In genomic region chr8:73353108-73353793, GRCm38 (mm10) we compare ENCODE assay signal across 8 mouse cellular contexts. TPM values are rescaled to one million over a fixed set of nuclear protein-coding genes. Genes with fewer than 3 reads are reported as not detected.
DNase-seq lines count a peak whose midpoint lies in the region; ATAC-seq and TF ChIP-seq lines count a peak whose summit lies in the region.

TSS of gene Large1 (minus strand) at chr8:73353540.

- under 1% methylated on average over 53 of the region's 84 CpGs for WGBS in hindbrain, postnatal 0 days

- H3K27ac ChIP-seq in hindbrain, postnatal 0 days = peak within 1 kb of the TSS; percentile 96

- ATAC-seq in hindbrain, postnatal 0 days = peak; percentile 100

- no peaks in the 10 kb centered on the region for H3K36me3 ChIP-seq in hindbrain, postnatal 0 days (ENCODE audit: insufficient read depth, low read length)

- H3K9ac ChIP-seq in hindbrain, postnatal 0 days (replicated peaks; ENCODE audit: low read length) = peak within 1 kb of the TSS; percentile 88

- peak within 1 kb of the TSS; percentile 90 for H3K4me3 ChIP-seq in hindbrain, postnatal 0 days (ENCODE audit: low read length)

- no peaks in the 10 kb centered on the region for H3K9me3 ChIP-seq in hindbrain, postnatal 0 days (ENCODE audit: low read length)

- H3K4me2 ChIP-seq in hindbrain, postnatal 0 days (ENCODE audit: low read depth, low read length) = peak within 1 kb of the TSS; percentile 84

- peak; percentile 99 for DNase-seq in adipocyte (ENCODE audit: low spot score)
- peak; percentile 99 for DNase-seq in embryo, embryonic 10 days (ENCODE audit: low spot score)
- peak; percentile 96 to 97 for DNase-seq in gastrocnemius, adult 8-10 months (ENCODE audit: low spot score in 2 of 2)
- peak; percentile 99 for DNase-seq in hindbrain, postnatal 0 days (ENCODE audit: low spot score)
- peak; percentile 99 to 100 for DNase-seq in left cerebral cortex, adult 18-20 months (ENCODE audit: low spot score in 2 of 2)
- peak; percentile 98 to 99 for DNase-seq in lung, postnatal 4 days
- DNase-seq in retina, postnatal 1 day = peak; percentile 99
- DNase-seq in thymus, postnatal 4 days = peak; percentile 93

- no peaks in the 10 kb centered on the region for H3K27me3 ChIP-seq in hindbrain, postnatal 0 days (ENCODE audit: insufficient read depth, low read length)

- peak; percentile 21; the same call in 1 of the 2 replicates for TF ChIP-seq CTCF in hindbrain, postnatal 0 days (IDR thresholded peaks at IDR 0.05; ENCODE audit: low read depth)

- H3K4me1 ChIP-seq in hindbrain, postnatal 0 days (ENCODE audit: insufficient read depth, low read length) = peaks cover 4% of the 10 kb centered on the region

RNA-seq across cellular contexts. Expression of gene Large1, which starts in this region (rescaled TPM):
- 10 to 100 TPM; 22.5 to 33.6 (median 27.7) TPM for total RNA-seq in gastrocnemius, adult 8-10 months (2022)
- 97.9 and 100 TPM in 2 replicates for total RNA-seq in hindbrain, postnatal 0 days (2014; rRNA removed)
- polyA plus RNA-seq in hindbrain, postnatal 0 days (2015; fragmentation: Nextera tagmentation; extraction: Ambion mirVana) = 13.4 and 13.5 TPM in 2 replicates
- total RNA-seq in left cerebral cortex, adult 18-20 months (2021) = 100 to 1,000 TPM; 124 to 138 TPM

Comparison
In these comparisons a context has a peak if more than half of its experiments do, and no peak if none do; other contexts are left out.
1. Peak in every context shown above with its lines: DNase-seq, ATAC-seq, H3K4me3 ChIP-seq and H3K27ac ChIP-seq.